Comparison of ENCODE assay signal across 19 mouse cellular contexts in genomic region chr11:117107837-117108236, GRCm38 (mm10). TPM values are rescaled to one million over a fixed set of nuclear protein-coding genes. Genes with fewer than 3 reads are reported as not detected.
DNase-seq lines count a peak whose midpoint lies in the region; ATAC-seq and TF ChIP-seq lines count a peak whose summit lies in the region.
"Had no signal": no experiment of that assay in that cellular context is flagged by ENCODE, and none has a peak within 500 bp of the region (broad histone marks: within the 10 kb centered on the region; RNA-seq: fewer than 3 reads in every experiment).

No protein-coding gene starts in this region.

- peaks cover 37% of the 10 kb centered on the region for H3K4me1 ChIP-seq in kidney, embryonic 15.5 days
- peaks cover 35 to 49% of the 10 kb centered on the region in 2 experiments for H3K4me1 ChIP-seq in MEL (ENCODE audit: control insufficient read depth in 1 of 2, insufficient read depth in 2 of 2, low read length in 2 of 2)
- H3K4me1 ChIP-seq in embryonic facial prominence, embryonic 14.5 days (ENCODE audit: control insufficient read depth, insufficient read depth, low read length): peaks cover 13% of the 10 kb centered on the region

- no peak for TF ChIP-seq CTCF in gastrocnemius, adult 2 months (IDR thresholded peaks at IDR 0.05)
- no peak for TF ChIP-seq CTCF in MEL (IDR thresholded peaks at IDR 0.05 in 2 of 3, conservative IDR thresholded peaks at IDR 0.05 in 1 of 3; ENCODE audit: control insufficient read depth in 1 of 3, insufficient read depth in 1 of 3, low read depth in 2 of 3, low read length in 3 of 3, poor library complexity in 1 of 3, severe bottlenecking in 1 of 3)

- peak in 1 of 2 experiments; percentile 35; a peak in 1 of 4 replicates for TF ChIP-seq EP300 in MEL (IDR thresholded peaks at IDR 0.05; ENCODE audit: low read depth in 1 of 2, low read length in 2 of 2)

- no peaks in the 10 kb centered on the region for H3K36me3 ChIP-seq in kidney, embryonic 15.5 days
- H3K36me3 ChIP-seq in MEL (ENCODE audit: control insufficient read depth in 1 of 2, insufficient read depth in 2 of 2, low read length in 2 of 2): peaks cover 0 to 48% of the 10 kb centered on the region in 2 experiments; a peak in 2 of 4 replicates
- no peaks in the 10 kb centered on the region for H3K36me3 ChIP-seq in embryonic facial prominence, embryonic 14.5 days (ENCODE audit: control insufficient read depth, insufficient read depth, low read length)
- H3K36me3 ChIP-seq: hindbrain, embryonic 12.5 days; liver, embryonic 15.5 days; lung, embryonic 15.5 days had no signal

- TF ChIP-seq POLR2A in MEL (IDR thresholded peaks at IDR 0.05; ENCODE audit: control insufficient read depth in 1 of 2, insufficient read depth in 1 of 2, low read depth in 1 of 2, low read length in 2 of 2, poor library complexity in 1 of 2): no peak

- WGBS in kidney, embryonic 15.5 days: 96% methylated on average over 2 of the region's 2 CpGs
- WGBS in embryonic facial prominence, embryonic 14.5 days: 87% methylated on average over 2 of the region's 2 CpGs

- DNase-seq in gastrocnemius, adult 2 months: no peak
- DNase-seq in gastrocnemius, postnatal 36 days: no peak
- no peak for DNase-seq in kidney, adult 18-20 months
- DNase-seq in MEL (ENCODE audit: low read depth, low spot score): peak; percentile 46
- DNase-seq in embryonic facial prominence, embryonic 14.5 days (ENCODE audit: low spot score): no peak
- DNase-seq in spleen, postnatal 10 days (ENCODE audit: low spot score in 2 of 2): no peak
- DNase-seq in urinary bladder, adult 18-20 months (ENCODE audit: low spot score in 2 of 2): no peak
- DNase-seq: spleen, adult 18-20 months; thymus, postnatal 4 days had no signal

- H3K4me2 ChIP-seq in kidney, embryonic 15.5 days: no peak overlapping the region
- H3K4me2 ChIP-seq in embryonic facial prominence, embryonic 14.5 days (ENCODE audit: low read depth, low read length): no peak overlapping the region
- H3K4me2 ChIP-seq: hindbrain, embryonic 12.5 days; liver, embryonic 15.5 days; midbrain, embryonic 11.5 days had no signal

- no peak for ATAC-seq in kidney, embryonic 15.5 days (replicated peaks; ENCODE audit: low FRiP score)
- no peak for ATAC-seq in embryonic facial prominence, embryonic 14.5 days (ENCODE audit: low read depth)
- ATAC-seq: CD4-positive, CD25-positive, alpha-beta regulatory T cell, adult 4 months; midbrain, embryonic 16.5 days had no signal

- H3K27ac ChIP-seq in gastrocnemius, adult 2 months: peak overlapping the region; percentile 78
- 0 out of 2 replicates have a peak overlapping the region, but pooled peaks have one; percentile 49 for H3K27ac ChIP-seq in kidney, embryonic 15.5 days
- H3K27ac ChIP-seq in MEL (ENCODE audit: control insufficient read depth, low read depth, low read length): peak overlapping the region; percentile 71; the same call in 1 of the 2 replicates
- peak overlapping the region; percentile 73 for H3K27ac ChIP-seq in embryonic facial prominence, embryonic 14.5 days (replicated peaks; ENCODE audit: low read depth, low read length)
- H3K27ac ChIP-seq: liver, embryonic 15.5 days had no signal

- no peak for TF ChIP-seq RAD21 in MEL (IDR thresholded peaks at IDR 0.05; ENCODE audit: low read depth, low read length)

- H3K27me3 ChIP-seq in kidney, embryonic 15.5 days: no peaks in the 10 kb centered on the region
- H3K27me3 ChIP-seq in MEL (ENCODE audit: control insufficient read depth in 1 of 2, insufficient read depth in 2 of 2, low read length in 2 of 2): no peaks in the 10 kb centered on the region
- no peaks in the 10 kb centered on the region for H3K27me3 ChIP-seq in embryonic facial prominence, embryonic 14.5 days (replicated peaks; ENCODE audit: control insufficient read depth, insufficient read depth, low read length)
- H3K27me3 ChIP-seq: hindbrain, embryonic 12.5 days; liver, embryonic 15.5 days; lung, embryonic 15.5 days had no signal

- H3K4me3 ChIP-seq in gastrocnemius, adult 2 months: no peak overlapping the region
- H3K4me3 ChIP-seq in kidney, embryonic 15.5 days (replicated peaks): no peak overlapping the region
- H3K4me3 ChIP-seq in MEL (ENCODE audit: control insufficient read depth in 1 of 2, insufficient read depth in 1 of 2, low read depth in 2 of 2, low read length in 2 of 2): no peak overlapping the region
- no peak overlapping the region for H3K4me3 ChIP-seq in embryonic facial prominence, embryonic 14.5 days (ENCODE audit: low read depth, low read length)
- H3K4me3 ChIP-seq: erythroblast, embryonic 14.5 days; hindbrain, embryonic 12.5 days; layer of hippocampus, adult 2 months; left cerebral cortex, adult 2 months; liver, embryonic 15.5 days; lung, embryonic 15.5 days had no signal

- no peak overlapping the region for H3K9ac ChIP-seq in kidney, embryonic 15.5 days
- H3K9ac ChIP-seq in MEL (ENCODE audit: control insufficient read depth, low read depth, low read length, poor library complexity, severe bottlenecking): no peak overlapping the region
- H3K9ac ChIP-seq in embryonic facial prominence, embryonic 14.5 days (ENCODE audit: low read depth, low read length): no peak overlapping the region
- H3K9ac ChIP-seq: hindbrain, embryonic 12.5 days; liver, embryonic 15.5 days had no signal

- intact Hi-C loops in gastrocnemius, adult 2 months (cut with DNase I): no loop called here
- intact Hi-C loops in gastrocnemius, postnatal 36 days (cut with DNase I): no loop called here

- no peaks in the 10 kb centered on the region for H3K9me3 ChIP-seq in kidney, embryonic 15.5 days (replicated peaks)
- H3K9me3 ChIP-seq in MEL (replicated peaks; ENCODE audit: insufficient read depth, low read length): no peaks in the 10 kb centered on the region
- H3K9me3 ChIP-seq in embryonic facial prominence, embryonic 14.5 days (ENCODE audit: control insufficient read depth, low read length): no peaks in the 10 kb centered on the region
- H3K9me3 ChIP-seq: hindbrain, embryonic 12.5 days; liver, embryonic 15.5 days; lung, embryonic 15.5 days had no signal

- no peaks in the 10 kb centered on the region for H3K79me2 ChIP-seq in MEL (ENCODE audit: control insufficient read depth, insufficient read depth, low read length, poor library complexity)

TF ChIP-seq in MEL, 35 proteins besides CTCF, POLR2A, EP300 and RAD21:
- no peak for TF ChIP-seq TCF12 (IDR thresholded peaks at IDR 0.05; ENCODE audit: low read depth, low read length)
- peak; percentile 56; the same call in 1 of the 2 replicates for TF ChIP-seq MAZ (IDR thresholded peaks at IDR 0.05; ENCODE audit: low read depth, low read length)
- 0 out of 2 replicates have a peak, but pooled peaks have one; percentile 5 for TF ChIP-seq ETS1 (IDR thresholded peaks at IDR 0.05; ENCODE audit: low read depth, low read length)
- peak; percentile 56; the same call in 1 of the 2 replicates for TF ChIP-seq GATA1 (IDR thresholded peaks at IDR 0.05; ENCODE audit: low read depth, low read length)
- 0 out of 2 replicates have a peak, but pooled peaks have one; percentile 17 for TF ChIP-seq ELF1 (IDR thresholded peaks at IDR 0.05; ENCODE audit: low read depth, low read length)
- TF ChIP-seq MYB (IDR thresholded peaks at IDR 0.05; ENCODE audit: low read depth, low read length): no peak

RNA-seq across cellular contexts. Expression of gene Sec14l1, which starts 7.1 kb away (rescaled TPM):
- 10 to 100 TPM; 52.3 to 52.8 TPM for total RNA-seq in gastrocnemius, adult 2 months (2021)
- total RNA-seq in gastrocnemius, postnatal 36 days (2021): 10 to 100 TPM; 37.6 to 42.9 TPM
- 66.5 and 69.0 TPM in 2 replicates for polyA plus RNA-seq in kidney, embryonic 15.5 days (2015; fragmentation: Nextera tagmentation; extraction: Ambion mirVana)
- 42.0 and 44.6 TPM in 2 replicates for total RNA-seq in MEL (2012; rRNA removed)
- polyA plus RNA-seq in MEL (2012; ENCODE audit: insufficient read depth in 1 of 2, insufficient read length in 2 of 2, low read depth in 1 of 2, low replicate concordance in 2 of 2, missing spikeins in 1 of 2): 10 to 100 TPM in 1 of 2 experiments, not detected in 1; 55.9 TPM
- 43.8 and 45.4 TPM in 2 replicates for polyA plus RNA-seq in embryonic facial prominence, embryonic 14.5 days (2014; fragmentation: Nextera tagmentation; extraction: Ambion mirVana)
